Mouse (Mus musculus): ENCODE data around the gene Hexim2.

GRCm38 (mm10) chr11:103170111-103170493 is 37.9 kb downstream of the Hexim2 start:
- TF ChIP-seq POLR2A (IDR thresholded peaks at IDR 0.05; ENCODE audit: borderline replicate concordance, extremely low read depth, insufficient read depth, insufficient read length, poor library complexity, severe bottlenecking) (no peak), CTCF (IDR thresholded peaks at IDR 0.05; ENCODE audit: borderline replicate concordance, extremely low read depth, insufficient read depth, insufficient read length) (no peak)

Data from brain, embryonic 14.5 days (tissue).